In genomic region chr5:98069191-98069590, GRCm38 (mm10) we compare ENCODE assay signal across 21 mouse cellular contexts. TPM values are rescaled to one million over a fixed set of nuclear protein-coding genes. Genes with fewer than 3 reads are reported as not detected.
DNase-seq lines count a peak whose midpoint lies in the region; ATAC-seq lines count a peak whose summit lies in the region.
"Had no signal": no experiment of that assay in that cellular context is flagged by ENCODE, and none has a peak within 500 bp of the region (broad histone marks: within the 10 kb centered on the region; RNA-seq: fewer than 3 reads in every experiment).

No protein-coding gene starts in this region.

- H3K9me3 ChIP-seq in heart, embryonic 10.5 days, result no peaks in the 10 kb centered on the region
- no peaks in the 10 kb centered on the region for H3K9me3 ChIP-seq in heart, embryonic 15.5 days (replicated peaks)
- no peaks in the 10 kb centered on the region for H3K9me3 ChIP-seq in neural tube, embryonic 15.5 days (replicated peaks)
- H3K9me3 ChIP-seq: embryonic facial prominence, embryonic 13.5 days; forebrain, embryonic 12.5 days; hindbrain, embryonic 13.5 days had no signal

- H3K27me3 ChIP-seq in heart, embryonic 10.5 days (ENCODE audit: insufficient read depth, poor library complexity, severe bottlenecking), result no peaks in the 10 kb centered on the region
- no peaks in the 10 kb centered on the region for H3K27me3 ChIP-seq in heart, embryonic 15.5 days
- no peaks in the 10 kb centered on the region for H3K27me3 ChIP-seq in neural tube, embryonic 15.5 days (replicated peaks)
- H3K27me3 ChIP-seq: embryonic facial prominence, embryonic 13.5 days; forebrain, embryonic 12.5 days; hindbrain, embryonic 13.5 days had no signal

- ATAC-seq in heart, embryonic 15.5 days (replicated peaks; ENCODE audit: insufficient number of reproducible peaks, insufficient read depth, low FRiP score, low read depth), result no peak; the same call in 1 of the 2 replicates
- ATAC-seq in neural tube, embryonic 15.5 days (ENCODE audit: low FRiP score), result no peak
- ATAC-seq: forebrain, postnatal 0 days; hindbrain, postnatal 0 days had no signal

- no peak overlapping the region for H3K4me2 ChIP-seq in heart, embryonic 15.5 days
- H3K4me2 ChIP-seq in neural tube, embryonic 15.5 days, result no peak overlapping the region
- H3K4me2 ChIP-seq: embryonic facial prominence, embryonic 13.5 days; forebrain, embryonic 12.5 days; hindbrain, embryonic 13.5 days had no signal

- intact Hi-C loops in heart, postnatal 25 days (cut with DNase I), result no loop called here

- H3K36me3 ChIP-seq in heart, embryonic 10.5 days, result no peaks in the 10 kb centered on the region
- no peaks in the 10 kb centered on the region for H3K36me3 ChIP-seq in heart, embryonic 15.5 days
- H3K36me3 ChIP-seq in neural tube, embryonic 15.5 days, result no peaks in the 10 kb centered on the region
- H3K36me3 ChIP-seq: embryonic facial prominence, embryonic 13.5 days; forebrain, embryonic 12.5 days; hindbrain, embryonic 13.5 days had no signal

- peak overlapping the region; percentile 26; the same call in 1 of the 2 replicates for H3K27ac ChIP-seq in heart, embryonic 10.5 days
- H3K27ac ChIP-seq in heart, embryonic 15.5 days, result peak overlapping the region; percentile 53
- H3K27ac ChIP-seq in neural tube, embryonic 15.5 days (replicated peaks), result no peak overlapping the region
- H3K27ac ChIP-seq: embryonic facial prominence, embryonic 13.5 days; forebrain, embryonic 12.5 days; hindbrain, embryonic 13.5 days; hindbrain, postnatal 0 days; kidney, postnatal 0 days had no signal

- H3K4me3 ChIP-seq in heart, embryonic 10.5 days, result no peak overlapping the region
- H3K4me3 ChIP-seq in heart, embryonic 15.5 days, result no peak overlapping the region
- no peak overlapping the region for H3K4me3 ChIP-seq in neural tube, embryonic 15.5 days (replicated peaks)
- H3K4me3 ChIP-seq: embryonic facial prominence, embryonic 13.5 days; forebrain, embryonic 12.5 days; hindbrain, embryonic 13.5 days had no signal

- H3K4me1 ChIP-seq in heart, embryonic 10.5 days, result peaks cover 5% of the 10 kb centered on the region; the same call in 1 of the 2 replicates
- no peaks in the 10 kb centered on the region; the same call in 1 of the 2 replicates for H3K4me1 ChIP-seq in heart, embryonic 15.5 days (replicated peaks)
- H3K4me1 ChIP-seq in neural tube, embryonic 15.5 days, result no peaks in the 10 kb centered on the region
- H3K4me1 ChIP-seq: embryonic facial prominence, embryonic 13.5 days; forebrain, embryonic 12.5 days had no signal

- H3K9ac ChIP-seq in heart, embryonic 15.5 days, result no peak overlapping the region
- H3K9ac ChIP-seq in neural tube, embryonic 15.5 days (replicated peaks), result no peak overlapping the region
- H3K9ac ChIP-seq: embryonic facial prominence, embryonic 13.5 days; forebrain, embryonic 12.5 days; forebrain, postnatal 0 days; hindbrain, embryonic 13.5 days had no signal

- 48% methylated on average over 4 of the region's 4 CpGs for WGBS in heart, embryonic 10.5 days
- WGBS in heart, embryonic 15.5 days, result 43% methylated on average over 4 of the region's 4 CpGs
- WGBS in neural tube, embryonic 15.5 days, result 53% methylated on average over 4 of the region's 4 CpGs

- no peak for DNase-seq in heart, embryonic 10.5 days (ENCODE audit: low spot score)
- no peak for DNase-seq in heart, postnatal 25 days (ENCODE audit: low spot score)
- no peak for DNase-seq in heart, adult 8-10 months (ENCODE audit: low spot score)
- DNase-seq in ES-CJ7 (ENCODE audit: low read depth, low spot score), result peak; percentile 56
- DNase-seq in ZHBTc4 (ENCODE audit: low read depth, low spot score), result peak; percentile 54
- DNase-seq in right cerebral cortex, postnatal 4 days, result no peak
- DNase-seq: cerebellum, adult 11-12 months; cerebellum, adult 9-11 months; cerebellum, postnatal 36 days; forebrain, postnatal 0 days; gastrocnemius, postnatal 14 days; kidney, adult 11 months; kidney, adult 9 months; kidney, postnatal 36 days had no signal

RNA-seq across cellular contexts. Expression of gene Antxr2, which starts 38.3 kb away (rescaled TPM):
- polyA plus RNA-seq in heart, embryonic 10.5 days (2016; fragmentation: Nextera tagmentation; extraction: Ambion mirVana), result 27.4 and 44.0 TPM in 2 replicates
- 10 to 100 TPM; 69.7 to 74.9 TPM for total RNA-seq in heart, postnatal 25 days (2021)
- 52.2 and 56.1 TPM in 2 replicates for polyA plus RNA-seq in heart, embryonic 15.5 days (2015; fragmentation: Nextera tagmentation; extraction: Ambion mirVana)
- total RNA-seq in heart, adult 8-10 months (2022), result 10 to 100 TPM; 72.7 to 80.8 (median 76.4) TPM
- 7.3 and 10.0 TPM in 2 replicates for polyA plus RNA-seq in neural tube, embryonic 15.5 days (2015; fragmentation: Nextera tagmentation; extraction: Ambion mirVana)

Comparison
In these comparisons a context has a peak if more than half of its experiments do, and no peak if none do; other contexts are left out.
1. DNase-seq: peak in ES-CJ7 (single experiment) and ZHBTc4 (single experiment); none in heart, embryonic 10.5 days (single experiment), heart, postnatal 25 days (single experiment), heart, adult 8-10 months (single experiment) and right cerebral cortex, postnatal 4 days (single experiment).